Mouse (Mus musculus) E14TG2a.4 (cell line): ENCODE results near the gene Nr2f2.
A peak's percentile ranks its signal among the peaks of the same experiment; 100 is the strongest.

Source experiments
- H3K27me3 ChIP-seq: 2 replicates; pipeline ENCODE4 v1.6.1; 2014; ENCODE audit warnings: low read length, control low read depth; ENCODE audit not compliant: insufficient read depth
- H3K36me3 ChIP-seq: 2 replicates; pipeline ENCODE4 v1.6.1; 2014; ENCODE audit warnings: low read length, control low read depth; ENCODE audit not compliant: insufficient read depth
- H3K4me1 ChIP-seq: replicated peaks from 2 replicates; pipeline ENCODE4 v1.6.1; 2014; ENCODE audit warnings: low read depth, low read length, control low read depth
- H3K4me3 ChIP-seq: replicated peaks from 2 replicates; pipeline ENCODE4 v1.5.1; 2014; ENCODE audit warnings: mild to moderate bottlenecking, low read length
- H3K9me3 ChIP-seq: 2 replicates; pipeline ENCODE4 v1.6.1; 2014; ENCODE audit warnings: low read length, control low read depth
- CTCF ChIP-seq: conservative IDR thresholded peaks from 2 replicates; pipeline ENCODE4 v1.5.1; 2014; ENCODE audit warnings: low read length
- NANOG ChIP-seq: IDR thresholded peaks from 2 replicates; pipeline ENCODE4 v1.6.1; 2014; ENCODE audit warnings: borderline replicate concordance, low read length, mixed read lengths
- POU5F1 ChIP-seq: IDR thresholded peaks from 2 replicates; pipeline ENCODE4 v1.6.1; 2014; ENCODE audit warnings: low read length, borderline replicate concordance

Nr2f2 gene

GRCm38 (mm10) chr7:70329037-70329516 lies 37.5 kb downstream of the Nr2f2 start:
- Histone ChIP-seq H3K27me3 (peaks cover 97% of the 10 kb centered on the region), H3K9me3 (no peaks in the 10 kb centered on the region), H3K4me3 (no peak overlapping the region), H3K4me1 (peaks cover 56% of the 10 kb centered on the region), H3K36me3 (no peaks in the 10 kb centered on the region)
- TF ChIP-seq CTCF (no peak), NANOG (no peak)

- Histone ChIP-seq H3K27me3 (peaks cover 97% of the 10 kb centered on the region), H3K36me3 (no peaks in the 10 kb centered on the region), H3K9me3 (no peaks in the 10 kb centered on the region), H3K4me3 (no peak overlapping the region), H3K4me1 (peaks cover 56% of the 10 kb centered on the region)
- TF ChIP-seq NANOG = no peak
- TF ChIP-seq POU5F1 = no peak
- TF ChIP-seq CTCF = no peak
Observed at GRCm38 (mm10) chr7:70328206-70329036, 38.1 kb downstream of the Nr2f2 start.

- Histone ChIP-seq H3K36me3 (no peaks in the 10 kb centered on the region), H3K27me3 (peaks cover 97% of the 10 kb centered on the region), H3K9me3 (no peaks in the 10 kb centered on the region), H3K4me1 (peaks cover 49% of the 10 kb centered on the region), H3K4me3 (no peak overlapping the region)
- TF ChIP-seq POU5F1 (no peak), CTCF (no peak), NANOG (no peak)
Observed at GRCm38 (mm10) chr7:70327191-70327590, 39.3 kb downstream of the Nr2f2 start.

GRCm38 (mm10) chr7:70326176-70327035 lies 40.1 kb downstream of the Nr2f2 start:
- Histone ChIP-seq H3K9me3 (no peaks in the 10 kb centered on the region), H3K36me3 (no peaks in the 10 kb centered on the region), H3K27me3 (peaks cover 97% of the 10 kb centered on the region), H3K4me3 (no peak overlapping the region), H3K4me1 (peaks cover 42% of the 10 kb centered on the region)
- no peak for TF ChIP-seq NANOG
- TF ChIP-seq POU5F1 = no peak
- no peak for TF ChIP-seq CTCF

GRCm38 (mm10) chr7:70325381-70325780 lies 41.2 kb downstream of the Nr2f2 start:
- TF ChIP-seq NANOG (no peak), POU5F1 (no peak), CTCF (no peak)
- H3K27me3 ChIP-seq = peaks cover 91% of the 10 kb centered on the region
- H3K9me3 ChIP-seq = no peaks in the 10 kb centered on the region
- peak overlapping the region; percentile 58 for H3K4me3 ChIP-seq
- H3K4me1 ChIP-seq = peaks cover 33% of the 10 kb centered on the region
- no peaks in the 10 kb centered on the region for H3K36me3 ChIP-seq

- peaks cover 24% of the 10 kb centered on the region for H3K4me1 ChIP-seq
- no peak for TF ChIP-seq POU5F1
- no peak for TF ChIP-seq CTCF
- TF ChIP-seq NANOG = no peak
- H3K4me3 ChIP-seq = no peak overlapping the region
- H3K27me3 ChIP-seq = peaks cover 88% of the 10 kb centered on the region
- no peaks in the 10 kb centered on the region for H3K36me3 ChIP-seq
- no peaks in the 10 kb centered on the region for H3K9me3 ChIP-seq
Observed at GRCm38 (mm10) chr7:70324541-70324940, 42.0 kb downstream of the Nr2f2 start.

- H3K4me3 ChIP-seq = no peak overlapping the region
- H3K36me3 ChIP-seq = no peaks in the 10 kb centered on the region
- H3K27me3 ChIP-seq = peaks cover 83% of the 10 kb centered on the region
- H3K9me3 ChIP-seq = no peaks in the 10 kb centered on the region
- TF ChIP-seq NANOG = no peak
- no peak for TF ChIP-seq POU5F1
- TF ChIP-seq CTCF = no peak
- peaks cover 19% of the 10 kb centered on the region for H3K4me1 ChIP-seq
Observed at GRCm38 (mm10) chr7:70324041-70324440, 42.5 kb downstream of the Nr2f2 start.

- Histone ChIP-seq H3K9me3 (peaks cover 28% of the 10 kb centered on the region), H3K27me3 (0 out of 2 replicates have a peak, but pooled peaks cover 3% of the 10 kb centered on the region), H3K4me3 (no peak overlapping the region), H3K36me3 (no peaks in the 10 kb centered on the region), H3K4me1 (0 out of 2 replicates have a peak, but pooled peaks cover 4% of the 10 kb centered on the region)
- TF ChIP-seq NANOG (no peak), CTCF (no peak), POU5F1 (no peak)
Observed at GRCm38 (mm10) chr7:70305716-70306115, 60.8 kb downstream of the Nr2f2 start.
